Mouse (Mus musculus): ENCODE results near the gene Sec14l1. TPM values are rescaled to one million over a fixed set of nuclear protein-coding genes. Genes with fewer than 3 reads are reported as not detected.

Sec14l1 gene
- polyA plus RNA-seq, 1 experiment from 2014 or later = 46.2 TPM

DNA sequence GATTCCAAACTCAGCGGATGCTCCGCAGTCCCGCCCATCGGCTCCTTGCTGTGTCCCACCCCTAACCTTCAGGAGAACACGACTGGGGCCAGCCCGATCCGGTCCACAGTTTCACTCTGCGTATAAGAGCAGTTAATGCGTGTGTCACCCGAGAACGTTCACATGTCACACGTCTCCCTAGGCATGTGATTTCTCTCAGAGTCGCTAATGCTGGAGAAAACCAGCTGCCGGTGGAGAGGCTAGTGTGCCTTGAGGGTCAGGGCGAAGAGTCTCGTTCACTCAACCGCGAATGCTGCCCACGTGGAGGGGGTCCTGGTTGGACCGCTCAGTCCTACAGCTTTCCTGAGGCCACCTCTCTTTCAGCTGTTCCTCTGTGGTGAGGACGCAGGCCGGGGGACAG, 23.1 kb upstream of the Sec14l1 start:
- Histone ChIP-seq H3K36me3 (no peaks in the 10 kb centered on the region), H3K27me3 (ENCODE audit: insufficient read depth, poor library complexity, severe bottlenecking) (peaks cover 10% of the 10 kb centered on the region; the same call in 1 of the 2 replicates), H3K4me1 (peaks cover 93% of the 10 kb centered on the region), H3K4me3 (peak overlapping the region; percentile 41), H3K27ac (peak overlapping the region; percentile 86), H3K9me3 (no peaks in the 10 kb centered on the region)
- WGBS = 10% methylated on average over 22 of the region's 22 CpGs
- no peak for DNase-seq (ENCODE audit: low spot score)

GRCm38 (mm10) chr11:117092711-117093110, 22.3 kb upstream of the Sec14l1 start:
- no peaks in the 10 kb centered on the region for H3K9me3 ChIP-seq
- H3K4me1 ChIP-seq = peaks cover 92% of the 10 kb centered on the region
- H3K27me3 ChIP-seq (ENCODE audit: insufficient read depth, poor library complexity, severe bottlenecking) = peaks cover 15% of the 10 kb centered on the region; the same call in 1 of the 2 replicates
- H3K36me3 ChIP-seq = no peaks in the 10 kb centered on the region
- WGBS = 26% methylated on average over 8 of the region's 8 CpGs
- no peak overlapping the region for H3K27ac ChIP-seq
- no peak overlapping the region for H3K4me3 ChIP-seq
- no peak for DNase-seq (ENCODE audit: low spot score)

DNA sequence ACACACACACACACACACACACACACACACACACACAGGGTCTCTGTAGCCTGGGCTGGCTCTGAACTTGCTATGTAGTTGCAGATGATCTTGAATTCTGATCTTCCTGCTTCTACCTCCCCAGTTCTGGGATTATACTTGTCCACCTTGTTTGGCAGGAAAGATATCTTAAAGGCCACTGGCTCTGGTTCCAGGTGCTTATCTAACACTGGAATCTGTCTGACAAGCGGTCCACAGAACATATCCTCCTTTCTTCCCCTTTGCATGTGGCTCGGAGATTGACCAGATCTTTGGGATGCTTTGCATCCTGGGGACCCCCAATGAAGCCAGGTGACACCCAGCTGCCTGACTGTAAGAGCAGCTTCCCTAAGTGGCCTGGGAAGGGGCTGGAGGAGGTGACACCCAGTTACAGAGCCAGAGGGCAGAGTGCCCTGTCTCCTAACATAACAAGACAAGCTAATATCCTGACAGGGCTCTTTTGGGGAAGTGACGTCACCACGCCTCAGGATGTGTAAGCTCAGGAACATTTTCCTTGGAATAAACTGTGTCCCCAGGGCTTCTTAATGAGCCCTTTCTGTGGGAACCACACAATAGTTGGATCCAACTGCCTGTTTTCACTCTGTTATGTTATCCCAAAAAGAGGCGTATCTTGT, 20.9 kb upstream of the Sec14l1 start:
- no peaks in the 10 kb centered on the region for H3K36me3 ChIP-seq
- peak overlapping the region; percentile 60 for H3K27ac ChIP-seq
- 51% methylated on average over 5 of the region's 5 CpGs for WGBS
- no peak for DNase-seq (ENCODE audit: low spot score)
- peaks cover 91% of the 10 kb centered on the region for H3K4me1 ChIP-seq
- peaks cover 18% of the 10 kb centered on the region; the same call in 1 of the 2 replicates for H3K27me3 ChIP-seq (ENCODE audit: insufficient read depth, poor library complexity, severe bottlenecking)
- H3K9me3 ChIP-seq = no peaks in the 10 kb centered on the region
- H3K4me3 ChIP-seq = 0 out of 2 replicates have a peak overlapping the region, but pooled peaks have one; percentile 29

DNA sequence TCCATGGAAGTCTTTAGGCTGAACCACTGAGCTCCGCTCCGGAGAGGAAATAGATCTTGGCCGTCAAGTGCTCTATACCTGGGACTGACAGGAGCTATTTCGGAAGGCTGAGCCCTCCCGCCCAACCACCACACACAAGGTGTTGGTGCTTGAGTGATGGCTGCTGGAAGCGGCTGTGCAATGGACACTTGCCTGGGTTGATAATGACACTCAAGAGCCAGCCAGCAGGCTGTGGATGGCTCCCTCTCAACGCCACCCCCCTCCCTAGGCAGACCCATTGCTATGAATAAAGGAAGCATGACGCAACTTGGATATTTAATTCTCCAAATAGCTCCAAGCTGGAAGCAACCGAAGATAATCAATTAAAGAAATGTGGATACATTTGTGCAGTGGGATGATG, 20.3 kb upstream of the Sec14l1 start:
- Histone ChIP-seq H3K4me1 (peaks cover 90% of the 10 kb centered on the region), H3K36me3 (no peaks in the 10 kb centered on the region), H3K27me3 (ENCODE audit: insufficient read depth, poor library complexity, severe bottlenecking) (peaks cover 18% of the 10 kb centered on the region; the same call in 1 of the 2 replicates), H3K9me3 (no peaks in the 10 kb centered on the region), H3K27ac (peak overlapping the region; percentile 60; the same call in 1 of the 2 replicates), H3K4me3 (0 out of 2 replicates have a peak overlapping the region, but pooled peaks have one; percentile 29)
- WGBS = 39% methylated on average over 9 of the region's 9 CpGs
- peak; percentile 82 for DNase-seq (ENCODE audit: low spot score)

DNA sequence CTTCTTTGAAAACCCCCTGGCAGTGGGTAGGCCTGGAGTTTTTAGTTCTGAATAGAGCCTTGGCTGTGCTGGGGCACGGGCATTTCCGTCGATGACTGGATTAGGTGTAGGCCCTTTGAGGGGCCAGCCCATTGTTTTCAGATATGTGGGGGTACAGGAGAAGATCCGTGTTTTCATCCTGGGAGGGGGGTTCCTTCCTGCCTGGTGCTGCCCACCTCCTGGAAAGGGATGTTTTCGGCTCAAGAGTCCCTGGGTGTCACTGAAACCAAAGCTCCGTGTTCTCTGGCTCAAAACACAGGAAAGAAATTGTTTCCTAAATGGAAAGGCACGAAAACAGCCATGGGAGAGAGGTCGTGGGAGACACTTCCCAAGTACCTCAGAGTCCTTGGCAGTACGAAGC, 17.9 kb upstream of the Sec14l1 start:
- peak overlapping the region; percentile 64 for H3K27ac ChIP-seq
- peaks cover 18% of the 10 kb centered on the region; the same call in 1 of the 2 replicates for H3K27me3 ChIP-seq (ENCODE audit: insufficient read depth, poor library complexity, severe bottlenecking)
- no peak overlapping the region for H3K4me3 ChIP-seq
- no peaks in the 10 kb centered on the region for H3K36me3 ChIP-seq
- peaks cover 87% of the 10 kb centered on the region for H3K4me1 ChIP-seq
- H3K9me3 ChIP-seq = no peaks in the 10 kb centered on the region
- WGBS = 60% methylated on average over 9 of the region's 9 CpGs
- DNase-seq (ENCODE audit: low spot score) = no peak

- no peaks in the 10 kb centered on the region for H3K9me3 ChIP-seq
- peaks cover 18% of the 10 kb centered on the region; the same call in 1 of the 2 replicates for H3K27me3 ChIP-seq (ENCODE audit: insufficient read depth, poor library complexity, severe bottlenecking)
- no peak for DNase-seq (ENCODE audit: low spot score)
- H3K27ac ChIP-seq = 0 out of 2 replicates have a peak overlapping the region, but pooled peaks have one; percentile 64
- WGBS = 34% methylated on average over 5 of the region's 5 CpGs
- H3K4me1 ChIP-seq = peaks cover 86% of the 10 kb centered on the region
- no peaks in the 10 kb centered on the region for H3K36me3 ChIP-seq
- no peak overlapping the region for H3K4me3 ChIP-seq
Observed at GRCm38 (mm10) chr11:117098155-117098554, 16.8 kb upstream of the Sec14l1 start.

- H3K27ac ChIP-seq = peak overlapping the region; percentile 48; the same call in 1 of the 2 replicates
- H3K4me3 ChIP-seq = no peak overlapping the region
- no peak for DNase-seq (ENCODE audit: low spot score)
- H3K4me1 ChIP-seq = peaks cover 84% of the 10 kb centered on the region
- 79% methylated on average over 3 of the region's 3 CpGs for WGBS
- H3K9me3 ChIP-seq = no peaks in the 10 kb centered on the region
- peaks cover 18% of the 10 kb centered on the region; the same call in 1 of the 2 replicates for H3K27me3 ChIP-seq (ENCODE audit: insufficient read depth, poor library complexity, severe bottlenecking)
- no peaks in the 10 kb centered on the region for H3K36me3 ChIP-seq
Observed at GRCm38 (mm10) chr11:117098784-117099183, 16.2 kb upstream of the Sec14l1 start.

DNA sequence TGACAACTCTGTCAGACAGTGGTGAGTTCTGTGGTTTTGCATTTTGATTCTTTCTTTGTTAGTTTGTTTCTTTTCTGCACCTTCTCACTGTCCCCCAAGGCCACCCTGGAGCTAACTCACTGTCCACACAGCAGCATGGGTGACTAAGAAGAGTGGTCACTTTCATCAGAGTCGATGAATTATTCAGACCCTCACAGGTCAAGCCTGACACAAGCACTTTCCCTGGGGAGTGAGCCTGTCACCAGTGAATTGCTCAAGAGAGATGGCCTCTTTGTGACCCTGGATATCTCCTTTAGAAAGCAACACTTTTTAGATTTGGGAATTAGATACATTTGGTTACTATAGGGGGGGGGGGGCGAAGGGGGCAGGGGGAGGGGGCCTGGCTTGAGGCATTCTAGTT, 15.6 kb upstream of the Sec14l1 start:
- H3K9me3 ChIP-seq = no peaks in the 10 kb centered on the region
- peaks cover 81% of the 10 kb centered on the region for H3K4me1 ChIP-seq
- DNase-seq (ENCODE audit: low spot score) = no peak
- WGBS = 57% methylated on average over 2 of the region's 2 CpGs
- no peak overlapping the region for H3K27ac ChIP-seq
- no peak overlapping the region for H3K4me3 ChIP-seq
- H3K36me3 ChIP-seq = no peaks in the 10 kb centered on the region
- H3K27me3 ChIP-seq (ENCODE audit: insufficient read depth, poor library complexity, severe bottlenecking) = peaks cover 18% of the 10 kb centered on the region; the same call in 1 of the 2 replicates

DNA sequence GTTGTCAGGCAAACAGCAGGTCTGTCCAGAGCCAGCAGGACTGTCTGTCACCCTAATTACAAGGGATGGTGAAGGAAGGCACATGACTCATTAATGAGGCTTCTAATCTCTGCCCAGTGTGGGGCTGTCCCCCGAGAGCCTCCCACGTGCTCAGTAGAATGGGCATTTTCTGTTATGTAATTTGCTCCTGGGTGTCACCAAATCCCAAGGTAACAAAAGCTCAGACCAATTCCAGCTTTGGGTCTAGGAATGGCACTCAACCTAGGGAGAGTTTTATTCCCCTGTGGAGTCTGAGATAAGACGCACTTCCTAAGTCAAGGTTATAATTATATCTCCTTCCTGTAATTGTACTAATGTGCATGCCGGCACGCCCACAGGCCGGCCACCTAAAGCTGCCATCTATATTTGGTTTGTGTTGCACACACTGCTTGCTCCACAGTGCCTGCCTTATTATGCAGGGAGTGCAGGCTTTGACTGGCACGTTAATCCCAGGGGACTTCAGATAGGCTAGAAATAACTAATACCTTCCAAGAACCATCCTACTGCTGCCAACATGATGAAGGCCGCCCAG, 13.5 kb upstream of the Sec14l1 start:
- H3K4me3 ChIP-seq = 0 out of 2 replicates have a peak overlapping the region, but pooled peaks have one; percentile 8
- 49% methylated on average over 8 of the region's 8 CpGs for WGBS
- H3K27me3 ChIP-seq (ENCODE audit: insufficient read depth, poor library complexity, severe bottlenecking) = peaks cover 12% of the 10 kb centered on the region; the same call in 1 of the 2 replicates
- peak overlapping the region; percentile 82 for H3K27ac ChIP-seq
- H3K9me3 ChIP-seq = no peaks in the 10 kb centered on the region
- H3K36me3 ChIP-seq = no peaks in the 10 kb centered on the region
- H3K4me1 ChIP-seq = peaks cover 60% of the 10 kb centered on the region
- no peak for DNase-seq (ENCODE audit: low spot score)

- no peak for DNase-seq (ENCODE audit: low spot score)
- Histone ChIP-seq H3K4me3 (0 out of 2 replicates have a peak overlapping the region, but pooled peaks have one; percentile 8), H3K9me3 (no peaks in the 10 kb centered on the region), H3K27ac (peak overlapping the region; percentile 82), H3K27me3 (ENCODE audit: insufficient read depth, poor library complexity, severe bottlenecking) (0 out of 2 replicates have a peak, but pooled peaks cover 5% of the 10 kb centered on the region), H3K4me1 (peaks cover 56% of the 10 kb centered on the region), H3K36me3 (no peaks in the 10 kb centered on the region)
- 65% methylated on average over 14 of the region's 14 CpGs for WGBS
Observed at GRCm38 (mm10) chr11:117101925-117102717, 12.8 kb upstream of the Sec14l1 start.

DNA sequence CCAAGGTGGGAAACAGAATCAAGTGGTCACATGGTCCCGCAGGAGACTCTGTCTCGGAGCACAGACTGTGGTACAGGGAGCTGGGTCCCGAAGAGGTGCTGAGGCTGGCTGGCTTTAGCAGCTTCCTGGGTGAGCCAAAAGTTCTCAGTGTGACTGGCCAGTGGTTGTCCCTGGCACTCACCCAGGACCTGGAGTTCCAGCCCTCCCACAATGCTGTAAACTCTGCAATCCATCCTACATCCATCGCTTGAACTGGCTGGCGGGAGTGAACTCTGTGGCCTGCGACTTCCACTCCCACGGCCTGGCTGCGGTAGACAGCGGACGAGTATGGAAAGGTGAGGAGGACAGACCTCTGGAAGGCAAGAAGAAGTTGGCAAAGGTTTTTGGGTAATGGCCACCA, 11.4 kb upstream of the Sec14l1 start:
- Histone ChIP-seq H3K36me3 (no peaks in the 10 kb centered on the region), H3K9me3 (no peaks in the 10 kb centered on the region), H3K4me1 (peaks cover 46% of the 10 kb centered on the region), H3K27me3 (ENCODE audit: insufficient read depth, poor library complexity, severe bottlenecking) (no peaks in the 10 kb centered on the region), H3K27ac (peak overlapping the region; percentile 82; the same call in 1 of the 2 replicates), H3K4me3 (no peak overlapping the region)
- DNase-seq (ENCODE audit: low spot score) = no peak
- WGBS = 87% methylated on average over 10 of the region's 10 CpGs

- Histone ChIP-seq H3K4me1 (peaks cover 45% of the 10 kb centered on the region), H3K27ac (peak overlapping the region; percentile 82; the same call in 1 of the 2 replicates), H3K9me3 (no peaks in the 10 kb centered on the region), H3K4me3 (no peak overlapping the region), H3K36me3 (no peaks in the 10 kb centered on the region), H3K27me3 (ENCODE audit: insufficient read depth, poor library complexity, severe bottlenecking) (no peaks in the 10 kb centered on the region)
- WGBS = 79% methylated on average over 10 of the region's 10 CpGs
- DNase-seq (ENCODE audit: low spot score) = no peak
Observed at GRCm38 (mm10) chr11:117104044-117104757, 10.8 kb upstream of the Sec14l1 start.
